Mouse (Mus musculus): ENCODE results near the gene Defb25.
"Not testable (repeated sequence)": the region's sequence is repeated elsewhere in the genome, so short reads cannot be mapped to it uniquely, and the experiment has no call there.

Defb25 gene

DNA sequence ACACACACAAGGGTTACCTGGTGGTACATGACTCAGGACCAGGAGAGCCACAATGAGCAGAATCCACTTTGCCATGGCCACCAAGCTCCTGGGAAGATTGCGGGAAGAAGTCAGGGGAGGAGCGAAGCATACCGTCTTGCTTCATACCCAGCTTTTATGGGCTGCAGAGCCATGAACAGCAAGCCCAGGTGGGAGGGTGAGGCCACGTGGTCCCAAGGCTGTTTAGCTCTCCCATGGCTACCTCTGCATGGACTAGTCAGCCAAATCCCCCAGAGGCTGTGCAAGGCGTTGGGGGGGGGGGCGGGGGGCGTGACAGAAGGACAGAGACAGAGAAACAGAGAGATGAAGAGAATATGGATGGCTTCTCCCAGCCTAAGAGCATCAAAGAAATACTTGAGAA is at the start of gene Defb25:
Defb25 (minus strand) TSS at position 101 of the 400 bp plus-strand sequence.
- no peak for DNase-seq

DNA sequence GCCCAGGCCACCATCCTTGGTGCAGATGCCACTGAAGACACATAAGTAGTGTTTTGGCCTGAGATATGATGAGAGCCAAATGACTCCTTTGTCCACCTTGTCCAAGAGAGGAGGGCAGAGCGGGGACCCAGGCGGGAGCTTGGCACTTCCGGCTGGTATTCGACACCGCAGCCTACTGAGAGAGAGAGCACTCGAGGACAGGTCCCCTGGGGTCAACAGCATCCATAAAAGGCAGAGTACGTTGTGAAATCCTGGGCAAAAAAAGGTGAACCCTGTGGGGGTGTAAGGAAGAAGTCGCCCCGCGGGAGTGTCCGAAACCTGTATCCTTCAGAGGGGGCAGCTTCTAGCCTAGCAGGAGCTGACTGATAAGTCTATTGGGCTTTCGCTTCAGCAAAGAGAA is 49.3 kb upstream of the Defb25 start:
- DNase-seq = no peak

DNA sequence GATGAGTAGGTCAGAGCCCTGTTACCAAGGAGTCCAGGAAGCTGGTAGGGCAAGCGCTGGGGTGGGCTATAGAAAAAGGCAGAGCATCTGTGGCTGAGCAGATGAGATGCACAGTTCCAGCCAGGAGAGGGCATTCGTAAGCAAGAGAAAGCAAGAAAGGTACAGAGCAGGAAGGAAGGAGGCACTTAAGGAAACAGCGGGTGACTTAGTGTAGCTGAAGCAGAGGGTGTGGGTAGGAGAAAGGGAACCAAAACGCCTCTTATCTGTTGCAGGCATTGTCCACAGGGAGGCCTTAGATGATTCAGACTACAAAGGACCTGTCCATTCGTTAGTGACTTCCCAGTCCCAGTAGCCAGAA is 48.8 kb upstream of the Defb25 start:
- peak in 1 of 2 experiments; percentile 55 for DNase-seq

DNA sequence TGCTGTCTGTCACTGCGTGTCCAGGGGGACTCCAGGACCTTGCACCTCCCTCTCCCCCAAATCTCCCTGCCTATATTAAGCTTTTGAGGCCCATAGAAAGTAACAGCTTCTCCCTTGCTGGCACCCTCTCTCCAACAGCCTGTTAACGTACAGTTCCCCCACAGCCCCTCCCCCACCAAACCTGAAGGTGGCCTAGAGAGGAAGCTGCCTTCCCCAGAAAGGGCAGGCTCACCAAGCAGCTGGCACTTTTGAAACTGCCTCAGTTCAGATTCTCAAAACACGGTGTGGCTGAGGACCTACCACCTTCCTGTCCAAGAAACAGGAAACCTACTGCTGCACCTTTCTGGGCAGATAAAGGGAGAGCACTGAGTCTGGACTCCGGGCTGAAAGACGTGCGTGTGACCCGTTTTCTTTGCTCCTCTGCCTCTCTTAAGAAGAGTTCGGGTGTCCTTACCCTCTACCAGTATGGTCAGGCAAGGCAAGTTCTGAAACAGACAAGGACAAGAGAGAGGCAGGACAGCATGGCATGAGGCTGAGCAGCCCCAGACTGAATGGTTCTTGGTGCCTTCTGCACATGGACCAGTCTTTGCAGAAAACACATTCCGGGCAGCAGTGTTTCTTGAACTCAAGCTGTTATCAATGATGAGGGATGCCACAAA is 48.3 kb upstream of the Defb25 start:
- peak; percentile 60 to 69 for DNase-seq

DNA sequence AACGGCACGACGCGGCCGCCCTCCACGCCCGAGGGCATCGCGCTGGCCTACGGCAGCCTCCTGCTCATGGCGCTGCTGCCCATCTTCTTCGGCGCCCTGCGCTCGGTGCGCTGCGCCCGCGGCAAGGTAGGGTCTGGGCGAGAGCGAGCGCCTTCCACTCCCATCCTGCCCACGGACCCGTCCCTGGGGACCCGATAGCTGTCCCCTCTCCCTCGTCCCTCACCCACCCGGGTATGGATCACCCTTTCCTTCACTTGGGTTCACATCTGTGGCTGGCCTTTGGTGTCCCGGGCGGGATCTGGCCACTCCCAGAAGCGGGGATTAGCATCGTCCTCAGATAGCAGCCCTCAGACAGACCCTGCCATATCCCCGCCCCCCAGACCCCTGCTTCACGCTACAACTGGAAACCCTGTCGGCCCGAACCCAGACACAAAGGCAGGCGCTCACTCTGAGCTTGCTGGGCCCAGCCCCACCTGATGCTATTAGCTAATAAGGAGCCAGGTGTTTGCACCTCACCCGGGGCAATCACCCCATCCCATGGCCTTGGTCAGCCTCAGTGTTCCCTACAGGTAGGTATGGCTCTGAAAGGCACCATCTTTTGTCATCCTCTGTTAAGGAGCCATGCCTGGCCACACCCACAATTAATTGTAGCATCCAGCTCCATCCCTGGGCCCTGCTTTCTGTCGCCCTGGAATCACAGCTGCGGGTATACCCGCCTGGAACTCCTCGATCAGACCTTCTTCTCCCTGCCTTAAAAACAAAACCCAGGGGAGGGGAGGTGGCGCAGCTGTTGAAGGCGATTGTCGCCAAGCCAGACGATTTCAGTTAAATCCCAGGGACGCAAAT is 47.0 kb upstream of the Defb25 start:
- DNase-seq = no peak

DNA sequence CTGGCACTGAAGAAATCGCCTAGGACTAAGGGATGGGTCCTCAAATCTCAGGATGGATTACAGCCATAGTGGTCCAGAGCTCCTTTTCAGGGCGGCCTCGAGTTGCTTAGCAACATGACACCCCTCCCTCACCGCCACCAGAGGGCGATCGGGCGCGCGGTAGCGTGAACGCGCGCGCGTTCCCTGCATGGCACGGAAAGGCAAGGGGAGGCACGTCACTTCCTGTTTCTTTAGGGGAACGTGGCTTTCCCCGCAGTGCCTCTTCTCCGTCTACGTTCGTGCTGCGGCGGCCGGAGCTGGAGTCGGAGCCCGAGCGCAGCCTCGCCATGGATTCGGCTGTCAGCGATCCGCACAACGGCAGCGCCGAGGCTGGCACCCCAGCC is 46.4 kb upstream of the Defb25 start, which contains the start of gene H13:
H13 (plus strand) TSS at position 206 of the 383 bp plus-strand sequence.
- DNase-seq = peak; percentile 81 to 91

DNA sequence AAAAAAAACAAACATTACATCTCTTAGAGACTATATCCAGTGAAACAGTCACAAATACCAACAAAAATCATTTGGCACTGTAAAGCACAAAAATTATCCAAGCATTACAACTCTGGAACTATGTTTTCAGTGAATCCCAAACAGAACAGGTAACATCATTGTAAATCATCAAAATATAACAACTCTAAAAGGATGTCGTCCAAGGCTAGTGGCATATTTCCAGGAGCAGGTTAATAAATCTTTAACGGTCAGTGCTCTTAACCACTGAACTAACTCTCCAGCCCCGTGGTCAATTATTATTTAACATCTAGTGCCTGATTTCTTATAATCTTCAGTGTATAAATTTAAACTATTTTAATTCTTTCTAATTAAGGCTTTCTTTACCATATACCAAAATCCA is 43.3 kb upstream of the Defb25 start:
- not testable (repeated sequence) for DNase-seq

DNA sequence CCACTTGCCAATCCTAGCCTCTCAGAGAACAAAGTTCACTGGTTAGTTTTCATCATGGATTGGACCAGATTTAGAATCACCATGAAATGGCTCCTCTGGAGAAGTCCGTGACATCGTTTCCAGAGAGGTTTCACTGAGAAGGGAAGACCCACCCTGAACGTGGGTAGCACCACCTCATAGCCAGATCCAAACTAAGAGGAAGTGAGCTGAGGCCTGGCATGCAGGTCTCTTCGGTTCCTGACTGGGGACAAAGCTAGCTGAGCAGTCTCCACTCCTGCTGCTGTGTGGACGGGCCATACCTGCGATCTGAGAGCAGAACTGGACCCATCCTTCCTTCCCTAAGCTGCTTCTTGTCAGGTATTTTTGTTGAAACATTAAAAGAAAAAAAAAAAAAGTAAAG is 38.3 kb upstream of the Defb25 start:
- no peak for DNase-seq

DNA sequence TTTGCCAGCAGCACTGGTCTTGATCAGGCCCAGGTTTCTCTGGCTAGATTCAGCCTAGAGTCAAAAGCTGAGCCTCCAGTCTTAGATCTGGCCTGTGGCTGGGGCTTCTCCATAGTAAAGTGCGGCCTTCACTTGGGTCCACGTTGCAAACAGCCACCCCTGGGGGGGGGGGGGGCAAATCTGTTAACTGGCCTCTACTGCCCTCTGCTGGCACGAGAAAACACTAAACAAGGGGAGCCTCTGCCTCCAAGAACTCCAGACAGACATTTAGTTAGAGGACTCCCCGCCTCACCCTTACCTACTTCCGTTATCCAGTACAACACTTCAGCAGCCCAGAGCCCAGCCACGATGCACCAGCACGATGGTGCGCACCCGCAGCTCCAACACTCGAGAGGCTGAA is 34.5 kb upstream of the Defb25 start:
- no peak for DNase-seq

DNA sequence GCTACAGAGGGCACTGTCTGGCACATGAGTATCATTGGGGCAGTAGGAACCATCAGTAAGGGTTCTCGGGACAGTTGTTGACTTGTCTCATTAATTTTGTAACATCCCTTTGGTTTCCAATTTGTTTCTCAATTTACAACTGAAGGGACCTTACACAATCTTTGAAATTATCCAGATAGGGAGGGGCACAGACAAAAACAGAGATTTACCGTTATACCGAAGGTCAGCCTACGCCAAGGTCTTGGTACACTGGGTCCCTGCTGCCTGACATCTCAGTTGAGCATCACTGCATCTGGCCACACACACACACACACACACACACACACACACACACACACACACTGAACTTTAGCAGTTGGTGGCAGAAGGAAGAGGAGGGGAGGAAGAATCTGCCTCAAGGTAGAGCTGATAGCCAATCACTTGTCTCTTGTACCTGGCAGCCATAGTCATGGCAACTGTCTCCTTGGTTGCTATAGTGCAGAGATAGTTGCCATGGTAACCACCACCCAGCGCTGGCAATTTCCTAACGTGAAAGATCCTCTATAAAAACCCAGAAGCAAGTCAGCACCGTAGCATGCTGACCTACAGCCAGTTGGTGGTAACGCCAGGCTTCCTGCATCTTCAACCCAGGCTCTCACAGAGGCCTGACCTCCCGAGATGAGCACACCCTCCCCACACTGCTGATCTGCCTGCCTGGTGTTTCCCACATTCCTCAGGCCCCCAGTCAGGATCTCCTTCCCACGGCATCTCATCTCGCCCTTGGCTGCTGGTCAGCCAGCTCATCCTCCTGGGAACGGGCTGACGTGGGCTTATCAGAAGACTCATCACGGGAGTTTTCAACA is 31.2 kb upstream of the Defb25 start:
- no peak for DNase-seq

DNA sequence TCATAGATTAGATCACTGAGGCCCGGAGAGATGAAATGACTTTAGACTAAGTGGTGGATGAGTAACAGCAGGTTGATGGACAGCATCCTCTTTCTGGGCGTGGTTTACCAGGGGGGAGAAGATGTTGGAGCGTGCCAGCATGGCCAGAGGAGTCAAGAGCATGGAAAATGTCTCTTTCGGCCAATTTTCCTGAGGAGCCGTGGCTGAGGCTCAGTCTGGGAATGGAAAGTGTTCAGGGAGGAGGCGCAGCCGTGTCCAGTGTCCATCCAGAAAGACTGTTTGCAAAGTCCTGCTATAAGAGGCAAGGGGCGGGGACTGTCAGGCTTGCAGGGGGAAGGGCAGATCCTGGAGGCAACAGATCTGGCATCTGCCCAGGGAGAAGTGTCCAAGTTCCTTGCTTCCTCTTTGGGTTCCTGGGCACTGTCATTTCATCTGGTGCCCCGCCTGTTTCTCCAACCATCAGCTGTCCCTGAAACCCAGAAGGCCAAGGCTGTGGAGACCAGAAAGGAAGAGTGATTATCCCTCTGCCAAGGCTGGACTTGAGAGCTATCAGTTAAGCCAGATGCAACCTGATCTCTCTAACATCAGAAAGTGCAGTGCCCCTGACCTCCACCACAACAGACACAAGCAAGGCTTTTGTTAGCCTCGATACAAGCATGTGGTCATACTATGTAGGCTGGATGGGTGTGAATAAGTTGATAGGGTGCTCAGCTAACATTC is 30.2 kb upstream of the Defb25 start:
- DNase-seq = peak in 1 of 2 experiments; percentile 22

DNA sequence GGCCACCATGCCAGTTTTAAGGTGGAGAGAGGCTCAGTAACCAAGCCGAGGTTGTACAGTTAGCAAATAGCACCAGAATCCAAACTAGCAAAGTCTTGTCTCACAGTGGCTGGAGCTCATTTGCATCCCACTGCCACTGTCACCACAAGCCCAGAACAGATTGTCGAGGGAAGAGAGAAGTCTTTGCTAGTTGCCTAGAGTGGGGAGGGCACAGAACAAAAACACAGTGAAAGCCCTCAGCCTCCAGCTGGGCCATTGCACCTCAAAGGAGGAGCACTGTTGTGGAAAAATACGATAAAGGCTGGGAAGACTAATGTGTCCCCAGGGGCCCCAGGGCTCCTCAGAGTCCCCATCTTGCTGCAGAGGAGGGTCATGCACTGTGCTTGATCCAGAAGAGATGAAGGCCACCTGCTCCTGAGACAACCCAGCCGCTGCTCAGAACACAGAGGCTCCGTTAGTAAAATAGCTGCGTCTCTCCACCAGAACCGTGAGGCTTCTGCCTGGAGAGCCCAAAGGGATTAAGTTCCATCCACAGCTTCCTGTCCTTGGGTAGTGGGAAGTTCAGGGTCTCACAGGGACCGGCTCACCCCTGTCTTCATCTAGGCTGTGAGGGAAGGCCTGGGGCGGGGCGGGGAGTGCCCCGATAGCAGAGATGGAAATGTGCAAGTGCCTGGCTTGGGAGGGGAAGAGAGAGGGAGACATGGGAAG is 16.7 kb upstream of the Defb25 start:
- no peak for DNase-seq

DNA sequence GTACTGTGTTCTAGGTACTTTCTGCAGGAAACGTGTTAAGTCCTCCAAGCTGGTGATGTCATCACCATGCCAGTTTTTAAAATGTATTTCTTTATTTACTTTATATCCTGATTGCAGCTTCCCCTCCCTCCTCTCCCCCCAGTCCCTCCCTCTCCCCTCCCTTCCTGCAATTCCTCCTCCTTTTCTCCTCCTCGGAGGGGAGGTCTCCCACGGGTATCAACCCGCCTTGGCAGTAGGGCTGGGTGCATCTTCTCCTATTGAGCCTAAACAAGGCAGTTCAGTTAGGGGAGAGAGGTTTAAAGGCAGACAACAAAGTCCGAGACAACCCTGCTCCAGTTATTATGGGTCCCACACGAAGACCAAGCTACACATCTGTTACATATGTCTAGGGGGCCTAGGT is 16.0 kb upstream of the Defb25 start:
- no peak for DNase-seq

DNA sequence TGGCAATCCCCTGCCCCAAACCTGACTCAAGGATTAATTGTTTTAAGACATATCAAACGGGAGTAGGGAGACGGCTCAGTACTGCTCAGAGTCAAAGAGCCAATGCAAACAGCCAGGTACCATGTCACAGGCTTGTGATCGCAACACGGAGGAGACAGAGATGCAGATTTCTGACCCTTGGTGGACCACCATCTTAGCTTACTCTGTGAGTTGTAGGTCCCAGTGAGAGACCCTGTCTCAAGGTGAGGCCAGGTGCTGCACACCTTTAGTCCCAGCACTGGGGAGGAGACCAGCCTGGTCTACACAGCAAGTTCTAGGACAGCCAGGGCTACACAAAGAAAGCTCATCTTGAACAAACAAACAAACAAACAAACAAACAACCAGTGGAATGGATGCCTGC is 14.5 kb upstream of the Defb25 start:
- no peak for DNase-seq

DNA sequence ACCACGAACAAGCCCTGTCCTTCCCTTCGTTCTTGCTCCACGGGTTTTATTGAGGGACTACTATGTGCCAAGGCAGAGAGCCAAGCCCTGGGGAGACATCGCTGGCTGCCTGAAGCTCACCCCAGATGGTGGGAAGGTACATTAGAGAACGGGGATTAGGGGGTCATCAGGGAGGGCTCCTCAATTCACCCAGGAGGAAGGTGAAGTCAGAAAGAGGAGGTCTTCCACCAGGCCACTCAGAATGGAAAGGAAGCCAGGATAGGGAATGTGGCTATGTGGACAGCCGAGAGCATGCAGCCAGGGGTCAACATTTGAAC is 14.1 kb upstream of the Defb25 start:
- no peak for DNase-seq

DNA sequence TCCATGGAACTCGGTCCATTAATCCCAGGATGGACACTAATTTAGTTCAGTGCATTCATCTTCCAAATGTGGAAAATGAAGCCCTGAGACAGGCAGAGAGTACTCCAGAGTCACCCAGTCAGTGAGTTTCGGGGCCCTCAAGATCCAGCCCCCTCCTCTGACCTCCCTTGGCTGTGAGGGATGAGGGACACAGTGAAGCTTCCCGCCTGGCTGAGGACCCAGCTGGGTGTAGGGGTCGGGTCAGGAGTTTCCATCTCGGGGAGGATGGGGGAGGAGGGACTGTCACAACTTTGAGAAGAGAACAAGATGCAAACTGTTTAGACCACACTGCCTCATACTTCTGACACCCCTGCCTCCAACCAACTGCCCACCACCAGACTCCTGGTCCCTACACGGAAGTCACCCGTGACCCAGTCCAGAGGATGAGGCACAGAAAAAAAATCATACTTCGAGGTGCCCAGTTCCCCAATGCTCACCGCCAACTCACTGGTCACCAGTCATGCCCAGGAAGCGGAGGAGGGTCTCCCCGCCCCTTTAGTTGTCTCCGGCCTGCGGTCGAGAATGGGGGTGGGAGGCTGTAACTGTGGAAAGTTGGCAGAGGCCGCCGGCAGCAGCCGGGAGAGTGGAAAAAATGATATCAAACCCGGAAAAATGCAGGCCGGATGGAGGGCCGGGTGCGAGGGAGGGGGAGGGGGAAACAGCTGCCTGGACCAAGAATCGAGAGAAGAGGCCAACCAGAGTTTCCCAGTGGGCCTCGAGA is 13.6 kb upstream of the Defb25 start:
- peak in 1 of 2 experiments; percentile 27 for DNase-seq

DNA sequence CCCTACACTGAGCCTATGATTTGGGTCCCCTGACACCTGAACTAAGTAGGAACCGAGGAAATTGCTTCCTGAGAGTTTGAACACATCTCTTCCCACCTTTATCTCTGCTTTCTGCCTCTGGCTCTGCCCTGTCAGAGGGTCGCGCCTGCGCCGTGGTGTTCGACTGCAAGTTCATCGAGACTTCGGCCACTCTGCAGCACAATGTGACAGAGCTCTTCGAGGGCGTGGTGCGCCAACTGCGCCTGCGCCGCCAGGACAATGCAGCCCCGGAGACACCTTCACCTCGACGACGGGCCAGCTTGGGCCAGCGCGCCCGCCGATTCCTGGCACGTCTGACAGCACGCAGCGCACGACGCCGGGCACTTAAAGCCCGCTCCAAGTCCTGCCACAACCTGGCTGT is 11.5 kb upstream of the Defb25 start:
- DNase-seq = no peak

DNA sequence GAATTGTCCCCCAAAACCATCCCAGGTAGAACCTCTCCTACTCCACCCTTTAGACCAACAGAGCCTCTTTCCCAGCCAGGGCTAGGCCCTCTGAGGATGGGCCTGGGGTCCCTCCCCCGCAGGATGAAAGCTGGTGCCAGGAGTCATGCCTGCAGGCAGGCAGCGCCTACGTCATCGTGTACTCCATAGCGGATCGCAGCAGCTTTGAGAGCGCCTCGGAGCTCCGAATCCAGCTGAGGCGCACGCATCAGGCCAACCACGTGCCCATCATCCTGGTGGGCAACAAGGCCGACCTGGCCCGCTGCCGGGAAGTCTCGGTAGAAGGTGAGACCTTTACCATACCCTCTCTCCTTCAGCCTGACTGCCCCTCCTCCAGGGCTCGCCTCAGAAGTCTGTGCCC is 10.5 kb upstream of the Defb25 start:
- no peak for DNase-seq

DNA sequence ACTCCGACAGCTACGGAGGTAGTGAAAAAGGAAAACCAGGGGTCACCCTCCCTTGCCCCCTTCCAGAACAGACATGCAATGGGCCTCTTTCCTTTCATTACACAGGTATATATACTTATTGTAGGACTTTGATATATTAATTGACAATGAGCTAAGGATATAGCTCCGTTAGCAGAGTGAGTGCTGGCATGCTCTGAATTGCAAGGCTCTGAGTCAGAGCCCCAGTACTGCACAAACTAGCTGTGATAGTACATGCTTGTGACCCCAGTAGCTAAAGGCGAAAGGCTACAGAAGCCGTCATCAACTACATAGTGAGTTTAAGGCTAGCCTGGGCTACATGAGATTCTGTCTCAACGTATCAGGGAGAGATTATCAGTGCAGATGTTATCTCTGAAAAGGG is 7.1 kb upstream of the Defb25 start:
- no peak for DNase-seq

DNA sequence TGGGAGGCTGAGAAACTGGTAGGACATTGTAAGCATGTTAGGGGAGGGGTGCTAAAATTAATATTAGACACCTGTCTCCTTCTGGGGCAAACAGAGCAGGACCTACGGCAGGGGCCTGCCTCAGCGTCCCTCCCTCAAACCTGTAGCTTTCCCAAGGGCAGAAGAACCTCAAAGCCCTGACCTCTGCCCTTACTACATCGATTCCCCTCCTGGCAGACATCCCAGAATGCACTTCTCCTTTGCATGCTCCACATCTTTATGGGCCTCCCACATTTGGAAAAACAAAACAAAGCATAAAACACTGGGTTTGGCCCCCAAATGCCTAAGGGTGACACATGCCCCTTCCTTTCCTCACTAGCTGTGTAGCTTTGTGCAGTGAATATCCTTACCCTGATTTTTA is 6.4 kb upstream of the Defb25 start:
- DNase-seq = no peak

DNA sequence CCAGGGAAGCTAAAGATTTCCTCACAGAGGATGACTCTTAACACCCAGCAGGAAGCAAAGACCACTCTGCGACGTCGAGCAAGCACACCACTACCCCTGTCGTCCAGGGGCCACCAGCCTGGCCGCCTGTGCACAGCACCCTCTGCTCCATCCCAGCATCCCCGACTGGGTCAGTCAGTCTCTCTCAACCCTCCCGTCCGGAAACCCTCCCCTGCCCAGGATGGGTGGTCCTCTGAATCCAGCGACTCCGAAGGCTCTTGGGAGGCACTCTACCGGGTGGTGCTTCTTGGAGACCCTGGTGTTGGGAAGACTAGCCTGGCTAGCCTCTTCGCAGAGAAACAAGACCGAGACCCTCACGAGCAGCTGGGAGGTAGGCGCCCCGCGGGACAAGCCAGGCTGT is 5.2 kb upstream of the Defb25 start:
- no peak for DNase-seq
